Mouse (Mus musculus) kidney, postnatal 14 days (tissue): Measurements from ENCODE around the gene Fgfr2.

Experiments
- DNase-seq: peaks from one replicate; pipeline ENCODE4 v3.0.0; 2022; ENCODE audit warnings: mixed read lengths

Fgfr2 gene

GRCm38 (mm10) chr7:131364131-131364530 is 1759.0 kb downstream of the Fgfr2 start:
- no peak for DNase-seq

- peak; percentile 97 for DNase-seq
Observed at GRCm38 (mm10) chr7:131362615-131363300, 1760.4 kb downstream of the Fgfr2 start, which contains the start of gene 2310057M21Rik. 2310057M21Rik (minus strand) TSS chr7:131362759.

GRCm38 (mm10) chr7:131362269-131362614 is 1760.9 kb downstream of the Fgfr2 start:
- DNase-seq: no peak

- DNase-seq: no peak
Observed at GRCm38 (mm10) chr7:131356105-131356504, 1767.0 kb downstream of the Fgfr2 start.

GRCm38 (mm10) chr7:131345856-131346541 is 1777.2 kb downstream of the Fgfr2 start:
- no peak for DNase-seq

- no peak for DNase-seq
Observed at GRCm38 (mm10) chr7:131337502-131338068, 1785.6 kb downstream of the Fgfr2 start.

- no peak for DNase-seq
Observed at GRCm38 (mm10) chr7:131333564-131333963, 1789.6 kb downstream of the Fgfr2 start, which contains the start of gene Fam24a. Fam24a (plus strand) TSS chr7:131333864.

GRCm38 (mm10) chr7:131331688-131332087 is 1791.5 kb downstream of the Fgfr2 start:
- DNase-seq: no peak

GRCm38 (mm10) chr7:131329416-131329815 is 1793.7 kb downstream of the Fgfr2 start, which contains the start of gene Fam24b:
Fam24b (minus strand) TSS chr7:131329516.
- no peak for DNase-seq

GRCm38 (mm10) chr7:131327054-131327453 is 1796.1 kb downstream of the Fgfr2 start:
- DNase-seq: no peak

- DNase-seq: no peak
Observed at GRCm38 (mm10) chr7:131322192-131322591, 1801.0 kb downstream of the Fgfr2 start, which contains the start of gene Cuzd1. Cuzd1 (minus strand) TSS chr7:131322292.

- DNase-seq: no peak
Observed at GRCm38 (mm10) chr7:131318340-131318739, 1804.8 kb downstream of the Fgfr2 start.

GRCm38 (mm10) chr7:131317587-131317986 is 1805.6 kb downstream of the Fgfr2 start:
- DNase-seq: no peak

GRCm38 (mm10) chr7:131314493-131314892 is 1808.7 kb downstream of the Fgfr2 start:
- DNase-seq: no peak

- no peak for DNase-seq
Observed at GRCm38 (mm10) chr7:131306733-131307132, 1816.4 kb downstream of the Fgfr2 start.

- no peak for DNase-seq
Observed at GRCm38 (mm10) chr7:131303340-131303739, 1819.8 kb downstream of the Fgfr2 start.

- DNase-seq: no peak
Observed at GRCm38 (mm10) chr7:131297151-131297550, 1826.0 kb downstream of the Fgfr2 start.

GRCm38 (mm10) chr7:131265851-131266250 is 1857.3 kb downstream of the Fgfr2 start:
- DNase-seq: no peak

GRCm38 (mm10) chr7:131264251-131264650 is 1858.9 kb downstream of the Fgfr2 start:
- DNase-seq: no peak

GRCm38 (mm10) chr7:131260946-131261345 is 1862.2 kb downstream of the Fgfr2 start:
- no peak for DNase-seq

- no peak for DNase-seq
Observed at GRCm38 (mm10) chr7:131257309-131257708, 1865.8 kb downstream of the Fgfr2 start.

- DNase-seq: no peak
Observed at GRCm38 (mm10) chr7:131256841-131257240, 1866.3 kb downstream of the Fgfr2 start.

GRCm38 (mm10) chr7:131244993-131245392 is 1878.2 kb downstream of the Fgfr2 start:
- DNase-seq: no peak

GRCm38 (mm10) chr7:131236091-131236490 is 1887.1 kb downstream of the Fgfr2 start:
- no peak for DNase-seq
